Mouse (Mus musculus) bone marrow macrophage, adult 2 months (primary cell): ENCODE results near the gene Shmt1. TPM values are rescaled to one million over a fixed set of nuclear protein-coding genes. Genes with fewer than 3 reads are reported as not detected.
A peak's percentile ranks its signal among the peaks of the same experiment; 100 is the strongest.

Experiments
- H3K27ac ChIP-seq: 2 replicates; pipeline ENCODE4 v1.5.1; 2012; ENCODE audit warnings: low read depth, low read length; ENCODE audit not compliant: insufficient read depth
- H3K4me1 ChIP-seq: 2 replicates; pipeline ENCODE4 v1.6.1; 2012; ENCODE audit warnings: low read length; ENCODE audit not compliant: control insufficient read depth, insufficient read depth
- H3K4me3 ChIP-seq: 2 replicates; pipeline ENCODE4 v1.5.1; 2012; ENCODE audit warnings: mild to moderate bottlenecking, low read length, moderate library complexity; ENCODE audit not compliant: insufficient read depth
- CTCF ChIP-seq: IDR thresholded peaks from 2 replicates; pipeline ENCODE4 v1.5.1; 2012; ENCODE audit warnings: low read depth, mild to moderate bottlenecking, low read length, moderate library complexity
- POLR2A ChIP-seq: IDR thresholded peaks from 2 replicates; pipeline ENCODE4 v1.6.1; 2012; ENCODE audit warnings: mild to moderate bottlenecking, low read depth, low read length, borderline replicate concordance
- polyA plus RNA-seq: library from polyadenylated mRNA; stranded (reverse); fragments of >200 nt; gene quantifications from 2 replicates; pipeline ENCODE4 v1.2.4, GENCODE M21; 2012; ENCODE audit not compliant: missing spikeins, insufficient read depth, insufficient read length

Shmt1 gene
- polyA plus RNA-seq, 1 experiment = 4.9 TPM

GRCm38 (mm10) chr11:60827241-60827945, 15.9 kb upstream of the Shmt1 start:
- TF ChIP-seq POLR2A (no peak), CTCF (no peak)
- no peak overlapping the region for H3K4me3 ChIP-seq
- no peak overlapping the region for H3K27ac ChIP-seq
- peaks cover 14% of the 10 kb centered on the region for H3K4me1 ChIP-seq

- Histone ChIP-seq H3K4me1 (peaks cover 14% of the 10 kb centered on the region), H3K27ac (no peak overlapping the region), H3K4me3 (no peak overlapping the region)
- TF ChIP-seq CTCF (no peak), POLR2A (no peak)
Observed at GRCm38 (mm10) chr11:60826700-60827099, 15.2 kb upstream of the Shmt1 start.

- H3K4me1 ChIP-seq = peaks cover 10% of the 10 kb centered on the region
- H3K27ac ChIP-seq = no peak overlapping the region
- no peak overlapping the region for H3K4me3 ChIP-seq
- no peak for TF ChIP-seq POLR2A
- no peak for TF ChIP-seq CTCF
Observed at GRCm38 (mm10) chr11:60825191-60825590, 13.7 kb upstream of the Shmt1 start.

- H3K27ac ChIP-seq = no peak overlapping the region
- no peak for TF ChIP-seq POLR2A
- no peak for TF ChIP-seq CTCF
- H3K4me3 ChIP-seq = no peak overlapping the region
- H3K4me1 ChIP-seq = peaks cover 10% of the 10 kb centered on the region
Observed at GRCm38 (mm10) chr11:60823771-60824170, 12.3 kb upstream of the Shmt1 start.

GRCm38 (mm10) chr11:60816398-60816797, 4.9 kb upstream of the Shmt1 start:
- Histone ChIP-seq H3K27ac (no peak overlapping the region), H3K4me1 (no peaks in the 10 kb centered on the region), H3K4me3 (no peak overlapping the region)
- no peak for TF ChIP-seq CTCF
- TF ChIP-seq POLR2A = no peak

GRCm38 (mm10) chr11:60811054-60811460, 461 bp downstream of the Shmt1 start:
- peaks cover 25% of the 10 kb centered on the region for H3K4me1 ChIP-seq
- TF ChIP-seq POLR2A (no peak), CTCF (no peak)
- H3K27ac ChIP-seq = no peak overlapping the region
- H3K4me3 ChIP-seq = peak overlapping the region; percentile 70

- Histone ChIP-seq H3K27ac (no peak overlapping the region), H3K4me3 (peak overlapping the region; percentile 70), H3K4me1 (peaks cover 28% of the 10 kb centered on the region)
- TF ChIP-seq POLR2A (no peak), CTCF (no peak)
Observed at GRCm38 (mm10) chr11:60810046-60810965, 1.2 kb downstream of the Shmt1 start.

- TF ChIP-seq CTCF = no peak
- TF ChIP-seq POLR2A = no peak
- Histone ChIP-seq H3K27ac (no peak overlapping the region), H3K4me3 (peak overlapping the region; percentile 70), H3K4me1 (peaks cover 28% of the 10 kb centered on the region)
Observed at GRCm38 (mm10) chr11:60809546-60809945, 2.0 kb downstream of the Shmt1 start.

GRCm38 (mm10) chr11:60808286-60809070, 3.0 kb downstream of the Shmt1 start:
- H3K4me1 ChIP-seq = peaks cover 28% of the 10 kb centered on the region
- H3K4me3 ChIP-seq = no peak overlapping the region
- no peak for TF ChIP-seq POLR2A
- no peak for TF ChIP-seq CTCF
- H3K27ac ChIP-seq = no peak overlapping the region
